Mouse (Mus musculus) liver, embryonic 14.5 days (tissue): ENCODE measurements around the gene Gm49322.

Experiments
- CTCF ChIP-seq: IDR thresholded peaks from 2 replicates; pipeline ENCODE4 v1.5.1; 2016; ENCODE audit warnings: antibody characterized with exemption, low read depth, control low read depth
- EP300 ChIP-seq: IDR thresholded peaks from 2 replicates; pipeline ENCODE4 v1.6.1; 2016; ENCODE audit warnings: antibody characterized with exemption, low read depth

- TF ChIP-seq CTCF: no peak
- TF ChIP-seq EP300: no peak
Measured at GRCm38 (mm10) chr10:80575925-80576324, 29.9 kb upstream of the Gm49322 start.
